Mouse (Mus musculus) adrenal gland, postnatal 4 days (tissue): ENCODE results near the gene Zic2. TPM values are rescaled to one million over a fixed set of nuclear protein-coding genes. Genes with fewer than 3 reads are reported as not detected.
"Not testable (repeated sequence)": the region's sequence is repeated elsewhere in the genome, so short reads cannot be mapped to it uniquely, and the experiment has no call there.

Experiments used
- DNase-seq, 2 experiments: peaks; one replicate each; pipeline ENCODE4 v3.0.0; 2021 to 2022; ENCODE audit warnings: low spot score in 2 of 2, mixed read lengths in 2 of 2
- long read RNA-seq, 2 experiments: library from polyadenylated mRNA; stranded (forward); transcript quantifications; one replicate each; pipeline ENCODE4 v2.0.0; 2021
- total RNA-seq, 2 experiments: library from RNA; stranded (reverse); gene quantifications; 2 replicates each; pipeline ENCODE4 v1.2.3; 2021

Zic2 gene
- total RNA-seq, result 1 to 10 TPM in 1 of 2 experiments, under 1 TPM in 1; 0.22 to 1.4 TPM
- long read RNA-seq, experiment 1, result 0 reads
- long read RNA-seq, experiment 2, result 0 reads

DNA sequence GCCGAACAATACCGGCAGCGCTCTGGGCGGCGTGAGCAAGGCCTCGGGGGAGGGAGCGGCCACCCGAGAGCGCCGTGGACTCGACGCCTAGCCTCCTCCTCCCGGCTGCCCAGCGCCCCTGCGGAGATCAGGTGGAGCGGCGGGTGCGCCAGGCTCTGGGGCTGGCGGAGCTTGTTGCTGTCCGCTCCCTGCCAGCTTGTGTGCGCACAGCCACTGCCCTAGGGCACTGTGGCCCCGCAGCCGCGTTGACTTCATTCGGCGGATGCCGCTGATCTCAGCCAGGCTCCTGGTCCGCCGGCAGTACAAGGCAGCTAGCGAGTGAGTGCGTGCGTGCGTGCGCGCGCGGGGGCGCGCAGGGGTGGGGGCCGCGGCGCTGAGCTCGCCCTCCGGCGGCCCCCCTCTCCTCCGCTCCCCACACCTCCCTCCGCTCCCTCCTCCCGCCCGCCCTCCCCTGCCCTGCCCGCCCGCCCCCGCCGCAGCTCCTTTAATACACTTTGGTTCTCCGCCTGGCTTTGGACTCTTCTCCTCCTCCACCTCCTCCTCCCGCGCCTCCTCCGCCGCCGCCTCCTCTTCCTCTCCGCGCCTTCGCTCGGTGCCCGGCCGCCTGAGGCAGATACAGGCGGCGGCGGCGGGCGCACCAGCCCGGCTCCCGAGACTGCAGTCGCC is at the start of gene Zic2:
Zic2 (plus strand) TSS at position 545 of the 666 bp plus-strand sequence.
- DNase-seq, result no peak

DNA sequence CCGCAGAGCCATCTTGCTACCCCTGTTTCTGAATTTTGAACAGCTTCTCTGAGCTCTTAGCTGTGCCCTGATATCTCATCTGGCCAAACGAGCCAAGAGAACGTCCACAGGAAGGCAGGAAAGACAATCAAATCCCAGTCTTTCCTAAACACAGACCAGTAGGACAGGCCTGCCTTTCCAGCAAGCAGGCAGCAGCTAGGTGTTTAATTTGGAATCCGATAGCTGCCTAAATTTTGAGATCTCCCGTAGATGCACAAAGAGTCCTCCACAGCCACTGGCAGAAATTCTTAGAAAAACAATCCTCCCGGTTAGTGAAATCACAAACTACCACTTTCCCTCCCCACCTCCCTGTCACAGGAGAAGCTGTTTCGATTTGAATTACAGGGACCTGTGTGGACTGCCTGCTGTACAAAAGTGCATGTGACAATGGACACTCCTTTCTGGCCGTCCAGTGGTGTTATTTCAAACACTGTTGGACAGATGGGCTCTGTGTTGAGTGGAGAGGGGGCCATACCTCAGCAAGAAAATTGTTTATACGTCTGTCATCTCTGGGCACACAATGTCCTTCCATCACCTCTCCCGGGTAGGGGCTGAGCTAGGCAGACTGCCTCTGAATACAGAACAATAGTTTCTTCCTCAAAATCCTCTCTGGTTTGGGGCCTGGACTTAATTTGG is 48.6 kb upstream of the Zic2 start:
- DNase-seq, result no peak

DNA sequence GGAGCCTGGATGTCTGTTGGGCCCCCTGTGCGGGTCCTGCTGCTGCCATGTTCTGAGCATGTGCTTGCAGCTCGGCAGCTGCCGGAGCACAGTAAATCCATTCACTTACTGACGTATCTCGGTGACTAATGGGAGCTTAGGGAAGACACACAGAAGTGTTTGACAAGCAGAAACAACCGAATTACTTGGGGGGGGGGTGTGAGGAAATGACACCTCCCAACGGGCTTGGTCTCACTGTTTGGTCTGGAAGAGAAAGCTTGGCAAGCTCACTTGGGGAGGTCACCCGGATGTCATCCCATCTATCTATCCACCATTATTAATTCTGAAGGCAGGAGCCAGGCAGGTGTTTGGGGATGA is 48.1 kb upstream of the Zic2 start:
- DNase-seq, result no peak

DNA sequence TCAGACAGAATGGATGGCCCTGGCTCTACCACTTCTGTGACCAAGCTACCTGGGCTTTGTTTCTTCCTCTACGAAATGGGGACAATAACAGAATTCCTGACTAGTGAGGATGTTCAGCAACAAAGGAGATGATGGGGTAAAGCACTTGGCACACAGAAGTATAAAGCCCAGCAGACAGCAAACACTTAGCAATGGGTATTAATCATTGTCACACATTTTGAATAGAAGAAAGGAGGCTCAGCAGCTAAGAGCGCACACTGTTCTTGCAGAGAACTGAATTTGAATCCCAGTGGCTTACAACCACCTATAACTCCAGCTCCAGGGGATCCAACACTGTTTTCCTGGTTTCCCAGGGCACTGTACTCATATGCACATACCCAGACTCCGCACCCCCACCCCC is 47.6 kb upstream of the Zic2 start:
- DNase-seq, result no peak

GRCm38 (mm10) chr14:122432558-122432957 is 42.7 kb upstream of the Zic2 start:
- no peak for DNase-seq

GRCm38 (mm10) chr14:122434039-122434438 is 41.2 kb upstream of the Zic2 start:
- no peak for DNase-seq

GRCm38 (mm10) chr14:122436850-122437249 is 38.4 kb upstream of the Zic2 start:
- no peak for DNase-seq

DNA sequence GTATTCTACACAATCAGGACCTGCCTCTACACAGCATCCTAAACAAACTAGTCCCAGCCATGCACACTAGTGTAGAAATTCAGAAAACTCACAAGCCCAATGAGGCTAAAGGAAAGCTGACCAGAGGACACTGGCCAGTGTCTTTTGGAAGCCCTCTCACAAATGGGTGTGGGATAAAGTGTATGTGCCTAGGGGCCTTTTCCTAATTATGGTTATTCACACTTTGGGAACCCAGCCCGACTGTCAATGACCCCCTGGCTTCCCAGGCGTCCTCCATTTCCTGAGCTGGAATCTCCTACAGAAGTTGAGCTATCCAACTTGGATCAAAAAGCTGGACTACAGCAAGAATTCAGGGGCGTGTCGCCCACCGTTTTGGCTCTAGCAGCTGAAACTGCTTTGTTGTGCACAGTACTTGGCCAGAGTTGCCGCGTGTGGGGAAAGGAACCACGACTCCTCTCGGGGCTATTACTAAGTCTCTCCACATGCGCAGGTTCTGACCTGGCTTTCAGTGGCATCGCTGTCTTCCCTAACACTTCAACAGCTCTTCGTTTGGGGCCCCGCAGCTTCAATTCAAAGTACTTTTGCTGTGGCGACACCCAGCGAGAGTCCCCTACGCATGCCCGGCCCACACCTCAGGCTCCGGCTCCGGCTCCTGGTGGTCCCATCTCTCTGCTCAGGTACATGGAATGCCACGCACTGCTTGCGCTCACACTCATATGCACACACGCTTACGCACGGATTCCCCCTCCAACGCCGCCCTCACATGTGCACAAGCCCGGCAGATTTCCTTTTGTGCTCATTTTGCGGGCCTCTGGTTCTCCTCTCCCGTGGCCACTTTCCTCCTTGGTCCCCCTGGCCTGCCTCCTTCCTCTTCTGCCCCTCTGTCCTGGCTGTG is 25.4 kb upstream of the Zic2 start:
- no peak for DNase-seq

DNA sequence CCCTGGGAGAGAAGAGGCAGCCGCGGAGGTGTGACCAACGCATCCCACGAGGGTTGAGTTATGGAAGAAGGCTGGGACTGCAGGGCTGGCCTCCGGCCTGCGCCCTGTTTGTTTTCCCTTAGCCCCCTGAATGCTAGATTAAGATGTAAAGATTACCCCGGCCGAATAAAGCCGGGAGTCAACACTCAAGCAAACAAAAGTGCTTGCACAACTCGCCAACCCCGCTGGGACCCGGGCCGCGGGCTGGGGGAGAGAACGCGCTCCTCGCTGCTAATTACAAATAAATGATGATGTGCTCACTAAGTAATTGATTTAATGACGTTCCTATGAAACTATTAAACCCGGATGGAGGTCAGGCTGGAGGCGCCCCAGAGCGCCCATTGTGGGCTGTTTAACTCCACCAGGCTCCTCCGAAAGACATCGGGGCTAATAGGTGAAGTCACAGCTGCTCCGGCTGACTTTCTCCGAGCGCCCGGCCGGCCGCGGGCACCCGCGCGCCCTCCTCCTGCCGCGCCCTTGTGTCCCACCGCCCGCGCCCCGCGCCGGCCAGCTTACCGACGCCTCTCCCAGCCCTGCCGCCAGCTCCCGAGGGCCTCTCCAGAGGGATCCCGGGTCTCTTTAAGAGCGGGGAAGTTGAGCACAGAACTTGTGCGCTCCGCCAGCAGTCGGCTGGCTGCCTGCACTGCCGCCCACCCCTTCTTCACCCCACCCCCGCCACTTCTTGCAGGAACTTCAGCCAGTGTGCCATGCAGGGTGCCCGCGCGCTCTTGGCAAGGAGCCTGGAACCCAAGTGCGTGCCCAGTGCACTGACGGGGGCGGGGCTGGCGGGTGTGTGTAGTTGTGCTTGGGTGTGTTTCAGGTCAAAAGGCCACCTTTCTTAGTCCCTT is 24.5 kb upstream of the Zic2 start, which contains the start of gene Gm5089:
Gm5089 (minus strand) TSS at position 620 of the 887 bp plus-strand sequence.
- no peak for DNase-seq

DNA sequence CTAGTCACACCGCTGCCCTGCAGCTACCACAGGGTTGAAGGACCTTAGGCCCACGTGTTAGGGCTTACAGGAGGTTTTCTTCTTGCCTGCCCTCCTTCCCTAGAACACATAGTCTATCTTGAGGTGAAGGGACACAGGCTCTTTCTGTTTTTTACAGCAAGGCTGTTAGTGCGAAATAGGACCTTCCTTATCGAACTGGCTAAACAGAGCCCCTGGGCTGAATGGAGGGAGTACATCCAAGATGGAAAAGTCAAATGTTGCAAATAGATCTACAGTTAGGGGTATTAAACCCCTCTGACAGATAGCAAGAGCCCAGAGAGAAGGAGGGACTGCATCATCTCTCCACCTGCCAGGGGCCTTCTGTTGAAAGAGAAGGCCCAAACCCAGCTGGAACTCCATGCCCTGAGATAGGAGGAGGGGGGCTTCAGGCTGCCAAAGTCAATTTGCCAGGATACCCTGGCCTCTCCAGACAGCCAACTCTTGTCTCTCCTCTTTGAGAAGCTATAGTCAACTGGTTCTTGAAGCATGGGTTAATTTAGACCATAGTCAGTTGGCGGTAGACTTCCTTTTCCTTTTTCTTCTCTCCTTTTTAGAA is 23.6 kb upstream of the Zic2 start:
- no peak for DNase-seq

DNA sequence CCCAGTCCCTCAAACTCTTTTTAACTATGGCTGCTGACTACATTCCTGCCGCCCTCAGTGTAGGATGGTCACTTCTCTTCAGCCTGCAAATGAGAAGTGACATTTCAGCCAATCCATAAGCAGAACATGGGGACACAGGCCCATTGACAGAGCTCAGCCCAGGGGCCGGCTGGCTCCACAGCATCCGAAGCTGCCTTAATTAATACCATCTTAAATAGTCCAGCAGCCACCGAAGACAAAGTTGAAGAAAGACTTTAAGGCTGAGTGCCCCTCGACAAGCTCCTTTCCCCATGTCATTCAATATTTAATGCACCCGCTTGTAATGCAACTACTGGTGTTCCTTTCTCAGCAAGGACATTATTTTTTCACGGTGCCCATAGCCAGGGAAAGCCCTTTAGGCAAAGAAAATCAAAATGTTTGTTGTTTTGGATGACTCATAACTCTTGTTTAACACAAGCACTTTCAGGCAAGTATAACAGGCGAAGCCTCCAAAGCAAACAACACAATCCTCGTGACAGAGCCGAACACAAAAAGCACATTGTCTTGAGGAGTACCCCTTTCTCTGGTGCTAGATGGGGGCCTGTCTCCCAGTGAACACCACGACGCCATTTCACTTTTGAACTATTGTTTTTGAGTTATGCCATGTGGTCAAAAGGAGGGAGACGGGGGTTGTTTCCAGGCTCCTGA is 22.4 kb upstream of the Zic2 start:
- DNase-seq, result no peak

- DNase-seq, result no peak
Observed at GRCm38 (mm10) chr14:122453388-122453995, 21.7 kb upstream of the Zic2 start.

DNA sequence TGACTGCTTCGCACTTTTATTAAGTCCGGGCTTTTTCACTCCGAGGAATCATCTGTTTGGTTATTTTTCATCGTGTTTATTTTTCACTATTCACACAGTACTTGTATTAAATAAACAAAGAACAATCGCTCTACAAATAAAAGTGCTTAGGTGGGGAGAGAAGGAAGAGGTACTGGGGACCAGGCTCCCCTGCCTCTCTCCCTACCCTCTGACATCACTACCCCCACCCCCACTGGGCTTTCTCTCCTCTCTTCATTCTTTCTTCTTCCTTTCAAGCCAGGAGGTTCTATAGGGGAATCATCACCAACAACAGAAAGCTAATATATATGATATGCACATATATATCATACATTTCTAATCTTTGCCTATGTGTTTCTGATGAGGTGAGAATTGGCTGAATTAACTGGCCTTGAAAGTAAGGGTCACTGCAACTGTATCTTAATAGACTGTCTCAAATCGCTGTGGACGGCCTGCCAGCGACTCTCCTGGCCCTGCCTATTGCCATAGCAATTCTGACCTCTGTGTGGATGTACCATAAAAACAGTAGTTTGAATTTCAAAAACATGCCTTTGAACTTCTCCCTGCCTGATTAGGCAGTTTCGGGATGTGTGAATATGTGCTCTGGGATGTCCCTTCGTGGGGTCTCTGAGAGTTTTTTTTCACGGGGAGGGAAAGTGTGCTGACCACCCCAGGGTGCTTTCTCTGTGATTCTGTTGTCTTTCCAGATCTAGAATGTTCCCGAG is 21.1 kb upstream of the Zic2 start:
- no peak for DNase-seq

DNA sequence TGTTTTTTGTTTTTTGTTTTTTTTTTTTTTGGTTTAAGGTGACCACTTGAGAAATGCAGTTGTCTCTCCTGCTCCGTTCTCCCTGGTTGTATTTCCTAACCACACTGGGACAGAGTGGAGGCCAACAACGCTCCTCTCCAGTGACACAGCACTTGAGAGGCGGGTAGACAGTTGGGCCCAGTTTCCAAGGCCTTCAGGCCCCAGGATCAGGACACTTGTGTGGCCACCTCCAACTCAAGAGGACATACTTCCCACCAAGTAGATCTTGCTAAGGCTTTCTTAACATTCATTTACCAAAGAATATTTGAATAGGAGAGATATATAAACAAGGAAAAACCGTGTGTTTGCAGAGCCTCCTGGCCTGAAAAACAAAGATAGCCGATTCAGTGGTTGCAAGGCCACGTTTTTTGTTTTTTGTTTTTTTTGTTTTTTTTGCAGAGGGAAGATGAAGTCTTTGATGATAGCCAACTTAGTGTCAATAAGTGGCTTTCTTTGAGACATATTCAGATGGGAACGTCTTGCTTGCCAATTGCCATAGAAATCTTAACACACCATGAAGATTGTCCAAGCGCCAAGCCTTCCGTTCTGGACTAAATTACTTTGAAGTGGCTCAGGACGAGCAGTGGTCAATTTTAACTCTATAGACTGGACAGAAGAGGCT is 20.2 kb upstream of the Zic2 start:
- DNase-seq, result no peak

GRCm38 (mm10) chr14:122455562-122455958 is 19.7 kb upstream of the Zic2 start:
- DNase-seq, result no peak

DNA sequence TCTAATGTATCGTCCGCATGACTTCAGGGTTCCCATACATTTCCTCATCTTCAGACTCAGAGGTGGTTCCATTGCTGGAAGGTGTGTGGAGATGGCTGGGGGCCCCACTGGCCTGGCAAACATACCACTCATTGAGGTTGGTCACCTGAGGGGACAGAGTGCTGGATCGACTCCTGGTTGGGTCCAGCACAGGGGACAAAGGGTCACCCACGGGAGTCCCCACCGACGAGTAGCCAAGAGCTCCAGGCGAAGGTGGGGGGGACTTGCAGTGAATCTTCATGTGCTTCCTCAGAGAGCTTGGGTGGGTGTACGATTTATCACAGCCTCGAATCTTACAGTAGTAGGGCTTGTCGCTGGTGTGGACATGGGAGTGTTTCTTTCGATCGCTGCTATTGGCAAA is 15.9 kb upstream of the Zic2 start:
- not testable (repeated sequence) for DNase-seq

GRCm38 (mm10) chr14:122459776-122460175 is 15.5 kb upstream of the Zic2 start:
- no peak for DNase-seq

- no peak for DNase-seq
Observed at GRCm38 (mm10) chr14:122460226-122460625, 15.0 kb upstream of the Zic2 start.
